11 mouse cellular contexts compared by ENCODE assay signal in genomic region chr16:30875235-30875829, GRCm38 (mm10).
DNase-seq lines count a peak whose midpoint lies in the region; ATAC-seq and TF ChIP-seq lines count a peak whose summit lies in the region.
"Had no signal": no experiment of that assay in that cellular context is flagged by ENCODE, and none has a peak within 500 bp of the region (broad histone marks: within the 10 kb centered on the region; RNA-seq: fewer than 3 reads in every experiment).

No protein-coding gene starts in this region.

- H3K27me3 ChIP-seq in kidney, embryonic 16.5 days (ENCODE audit: insufficient read depth, low read length) = no peaks in the 10 kb centered on the region
- no peaks in the 10 kb centered on the region for H3K27me3 ChIP-seq in limb, embryonic 11.5 days (ENCODE audit: control insufficient read depth, insufficient read depth, low read length)
- no peaks in the 10 kb centered on the region for H3K27me3 ChIP-seq in thymus, adult 2 months (ENCODE audit: control insufficient read depth, insufficient read depth, low read length)
- H3K27me3 ChIP-seq: heart, embryonic 13.5 days had no signal

- H3K27ac ChIP-seq in kidney, embryonic 16.5 days (ENCODE audit: low read length) = no peak overlapping the region
- no peak overlapping the region for H3K27ac ChIP-seq in limb, embryonic 11.5 days (replicated peaks; ENCODE audit: low read depth, low read length)
- H3K27ac ChIP-seq in thymus, adult 2 months (ENCODE audit: control insufficient read depth, insufficient read depth, low read length) = no peak overlapping the region
- H3K27ac ChIP-seq: heart, embryonic 13.5 days had no signal

- H3K4me1 ChIP-seq in kidney, embryonic 16.5 days (ENCODE audit: insufficient read depth, low read length) = peaks cover 29% of the 10 kb centered on the region
- peaks cover 18% of the 10 kb centered on the region for H3K4me1 ChIP-seq in limb, embryonic 11.5 days (ENCODE audit: control insufficient read depth, insufficient read depth, low read length)
- H3K4me1 ChIP-seq in thymus, adult 2 months (replicated peaks; ENCODE audit: control insufficient read depth, insufficient read depth, low read length) = peaks cover 3% of the 10 kb centered on the region; the same call in 1 of the 2 replicates

- no peaks in the 10 kb centered on the region for H3K36me3 ChIP-seq in kidney, embryonic 16.5 days (ENCODE audit: insufficient read depth, low read length)
- H3K36me3 ChIP-seq in limb, embryonic 11.5 days (ENCODE audit: control insufficient read depth, insufficient read depth, low read length) = no peaks in the 10 kb centered on the region
- H3K36me3 ChIP-seq in thymus, adult 2 months (ENCODE audit: control insufficient read depth, insufficient read depth, low read length) = no peaks in the 10 kb centered on the region
- H3K36me3 ChIP-seq: heart, embryonic 13.5 days had no signal

- no peak for TF ChIP-seq CTCF in thymus, adult 2 months (IDR thresholded peaks at IDR 0.05; ENCODE audit: borderline replicate concordance, control insufficient read depth, extremely low read depth, insufficient read depth, low read length, poor library complexity)

- WGBS in kidney, embryonic 16.5 days = 27% methylated on average over 7 of the region's 7 CpGs
- WGBS in limb, embryonic 11.5 days = 15% methylated on average over 7 of the region's 7 CpGs
- 91% methylated on average over 7 of the region's 7 CpGs for WGBS in thymus, adult 2 months

- peak; percentile 22 to 37 for DNase-seq in adrenal gland, postnatal 36 days
- no peak for DNase-seq in adrenal gland, adult 18-20 months (ENCODE audit: low spot score in 2 of 2)
- DNase-seq in kidney, adult 11 months = peak; percentile 45
- peak; percentile 66 for DNase-seq in forelimb bud, embryonic 11.5 days (ENCODE audit: low read depth, low spot score)
- peak; percentile 52 for DNase-seq in limb, embryonic 11.5 days (ENCODE audit: low spot score)
- DNase-seq in thymus, adult 2 months = no peak
- DNase-seq in layer of hippocampus, adult 9-10 months (ENCODE audit: low spot score) = no peak
- DNase-seq: right cerebral cortex, postnatal 14 days had no signal

- no peak for TF ChIP-seq POLR2A in thymus, adult 2 months (IDR thresholded peaks at IDR 0.05; ENCODE audit: control insufficient read depth, extremely low read depth, insufficient read depth, low read length, poor library complexity)

- H3K9me3 ChIP-seq in kidney, embryonic 16.5 days (ENCODE audit: low read length) = no peaks in the 10 kb centered on the region
- no peaks in the 10 kb centered on the region for H3K9me3 ChIP-seq in limb, embryonic 11.5 days (ENCODE audit: control insufficient read depth, low read length)
- H3K9me3 ChIP-seq: heart, embryonic 13.5 days had no signal

- H3K4me3 ChIP-seq in kidney, embryonic 16.5 days (ENCODE audit: low read length) = no peak overlapping the region
- H3K4me3 ChIP-seq in limb, embryonic 11.5 days (ENCODE audit: low read depth, low read length) = no peak overlapping the region
- H3K4me3 ChIP-seq in thymus, adult 2 months (ENCODE audit: control insufficient read depth, insufficient read depth, low read length) = no peak overlapping the region
- H3K4me3 ChIP-seq: heart, embryonic 13.5 days had no signal

- no peak for ATAC-seq in kidney, embryonic 16.5 days (ENCODE audit: low FRiP score, low TSS enrichment)
- ATAC-seq in limb, embryonic 11.5 days (ENCODE audit: insufficient number of reproducible peaks, low FRiP score, low TSS enrichment, low read depth) = no peak
- ATAC-seq: inflammation-experienced regulatory T-cells, adult 6 months had no signal

- no peak overlapping the region for H3K9ac ChIP-seq in kidney, embryonic 16.5 days (replicated peaks; ENCODE audit: low read length)
- H3K9ac ChIP-seq in limb, embryonic 11.5 days (ENCODE audit: low read length) = no peak overlapping the region
- H3K9ac ChIP-seq: heart, embryonic 13.5 days had no signal

- H3K4me2 ChIP-seq in kidney, embryonic 16.5 days (replicated peaks; ENCODE audit: low read depth, low read length) = no peak overlapping the region
- no peak overlapping the region for H3K4me2 ChIP-seq in limb, embryonic 11.5 days (ENCODE audit: low read depth, severe bottlenecking)
- H3K4me2 ChIP-seq: heart, embryonic 13.5 days had no signal

Comparison
In these comparisons a context has a peak if more than half of its experiments do, and no peak if none do; other contexts are left out.
1. DNase-seq: peak in adrenal gland, postnatal 36 days (2 of 2), kidney, adult 11 months (single experiment), forelimb bud, embryonic 11.5 days (single experiment) and limb, embryonic 11.5 days (single experiment); none in adrenal gland, adult 18-20 months (0 of 2), thymus, adult 2 months (single experiment) and layer of hippocampus, adult 9-10 months (single experiment).